27 mouse cellular contexts compared by ENCODE assay signal in the genomic region with DNA sequence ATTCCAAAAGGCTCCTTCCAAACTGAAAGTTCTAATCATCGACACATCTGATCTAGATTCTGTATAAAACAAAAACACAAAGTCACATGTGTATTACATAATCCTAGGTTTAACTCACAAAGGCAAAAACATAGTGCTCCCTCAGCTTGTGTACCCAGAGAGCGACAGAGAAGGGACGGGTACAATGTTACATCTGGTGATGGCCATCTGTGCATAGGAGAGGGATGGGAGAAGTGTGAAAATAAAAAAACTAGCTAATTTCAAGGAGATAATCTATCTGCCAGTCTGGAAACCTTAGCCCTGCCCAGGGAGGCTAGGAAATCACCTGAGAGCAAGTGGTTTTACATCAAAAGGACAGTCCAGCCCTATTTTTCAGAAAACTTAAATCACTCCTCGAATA. TPM values are rescaled to one million over a fixed set of nuclear protein-coding genes. Genes with fewer than 3 reads are reported as not detected.
DNase-seq lines count a peak whose midpoint lies in the region; ATAC-seq and TF ChIP-seq lines count a peak whose summit lies in the region.
"Had no signal": no experiment of that assay in that cellular context is flagged by ENCODE, and none has a peak within 500 bp of the region (broad histone marks: within the 10 kb centered on the region; RNA-seq: fewer than 3 reads in every experiment).

No protein-coding gene starts in this region.

- ATAC-seq in intestine, embryonic 15.5 days, result no peak
- ATAC-seq: activated CD4-positive, CD25-positive, alpha-beta regulatory T cell, adult 4 months; forebrain, embryonic 16.5 days; hindbrain, embryonic 16.5 days; Patski had no signal

- TF ChIP-seq POLR2A in brain, embryonic 14.5 days (IDR thresholded peaks at IDR 0.05; ENCODE audit: borderline replicate concordance, extremely low read depth, insufficient read depth, insufficient read length, poor library complexity, severe bottlenecking), result no peak

- intact Hi-C loops in gastrocnemius, adult 2 months (cut with DNase I), result no loop called here

- DNase-seq in gastrocnemius, adult 2 months, result no peak
- DNase-seq in gastrocnemius, adult 8-10 months (ENCODE audit: low spot score in 2 of 2), result no peak
- peak; percentile 30 for DNase-seq in right cerebral cortex, adult 18-20 months
- no peak for DNase-seq in right cerebral cortex, postnatal 14 days
- peak; percentile 38 for DNase-seq in brain, embryonic 14.5 days (ENCODE audit: low read depth)
- peak; percentile 63 for DNase-seq in layer of hippocampus, adult 9-11 months
- no peak for DNase-seq in spleen, postnatal 14 days (ENCODE audit: low spot score in 2 of 2)
- DNase-seq: adrenal gland, postnatal 14 days; cerebellum, adult 11 months; cerebellum, adult 8-10 months; cerebellum, postnatal 14 days; embryo, embryonic 11 days; gastrocnemius, postnatal 10 days; heart, adult 18-20 months; heart, postnatal 10 days; heart, postnatal 4 days had no signal

- peak overlapping the region; percentile 28; the same call in 1 of the 2 replicates for H3K27ac ChIP-seq in gastrocnemius, adult 2 months
- H3K27ac ChIP-seq in intestine, embryonic 15.5 days, result no peak overlapping the region
- H3K27ac ChIP-seq: embryonic facial prominence, embryonic 15.5 days; forebrain, embryonic 10.5 days; heart, embryonic 10.5 days; hindbrain, embryonic 12.5 days had no signal

- 84% methylated on average over 4 of the region's 4 CpGs for WGBS in intestine, embryonic 15.5 days

- H3K27me3 ChIP-seq in intestine, embryonic 15.5 days (replicated peaks), result no peaks in the 10 kb centered on the region
- H3K27me3 ChIP-seq: CH12.LX; embryonic facial prominence, embryonic 15.5 days; hindbrain, embryonic 12.5 days; Patski had no signal

- no peak overlapping the region for H3K9ac ChIP-seq in intestine, embryonic 15.5 days
- H3K9ac ChIP-seq: embryonic facial prominence, embryonic 15.5 days; hindbrain, embryonic 12.5 days had no signal

- no peak overlapping the region for H3K4me3 ChIP-seq in gastrocnemius, adult 2 months
- no peak overlapping the region for H3K4me3 ChIP-seq in intestine, embryonic 15.5 days (replicated peaks)
- H3K4me3 ChIP-seq: embryonic facial prominence, embryonic 15.5 days; erythroblast, embryonic 14.5 days; forebrain, embryonic 10.5 days; heart, embryonic 10.5 days; hindbrain, embryonic 12.5 days had no signal

- no peak overlapping the region for H3K4me2 ChIP-seq in intestine, embryonic 15.5 days (replicated peaks)
- H3K4me2 ChIP-seq: embryonic facial prominence, embryonic 15.5 days; hindbrain, embryonic 12.5 days had no signal

- no peaks in the 10 kb centered on the region for H3K4me1 ChIP-seq in intestine, embryonic 15.5 days (replicated peaks)
- H3K4me1 ChIP-seq: embryonic facial prominence, embryonic 15.5 days; hindbrain, embryonic 12.5 days had no signal

- no peaks in the 10 kb centered on the region for H3K9me3 ChIP-seq in intestine, embryonic 15.5 days
- H3K9me3 ChIP-seq: embryonic facial prominence, embryonic 15.5 days; forebrain, embryonic 10.5 days; heart, embryonic 10.5 days; hindbrain, embryonic 12.5 days had no signal

- no peaks in the 10 kb centered on the region for H3K36me3 ChIP-seq in intestine, embryonic 15.5 days
- H3K36me3 ChIP-seq: embryonic facial prominence, embryonic 15.5 days; forebrain, embryonic 10.5 days; heart, embryonic 10.5 days; hindbrain, embryonic 12.5 days had no signal

- TF ChIP-seq CTCF in gastrocnemius, adult 2 months (IDR thresholded peaks at IDR 0.05), result no peak
- no peak for TF ChIP-seq CTCF in brain, embryonic 14.5 days (IDR thresholded peaks at IDR 0.05; ENCODE audit: borderline replicate concordance, extremely low read depth, insufficient read depth, insufficient read length)

RNA-seq across cellular contexts. Expression of gene St5, which starts 40.8 kb away (rescaled TPM):
- 1 to 10 TPM; 6.8 to 7.7 TPM for total RNA-seq in gastrocnemius, adult 2 months (2021)
- 1 to 10 TPM; 3.7 to 5.7 (median 4.7) TPM for total RNA-seq in gastrocnemius, adult 8-10 months (2022)
- polyA plus RNA-seq in brain, embryonic 14.5 days (2012; rRNA removed), result 17.6 and 26.6 TPM in 2 replicates
- 61.3 and 64.4 TPM in 2 replicates for polyA plus RNA-seq in intestine, embryonic 15.5 days (2015; fragmentation: Nextera tagmentation; extraction: Ambion mirVana)

RNA-seq across cellular contexts. Expression of gene Akip1, which starts 40.9 kb away (rescaled TPM):
- total RNA-seq in gastrocnemius, adult 2 months (2021), result 10 to 100 TPM; 10.3 to 17.8 TPM
- total RNA-seq in gastrocnemius, adult 8-10 months (2022), result 10 to 100 TPM; 15.6 to 26.7 (median 24.0) TPM
- 11.1 and 12.0 TPM in 2 replicates for polyA plus RNA-seq in brain, embryonic 14.5 days (2012; rRNA removed)
- polyA plus RNA-seq in intestine, embryonic 15.5 days (2015; fragmentation: Nextera tagmentation; extraction: Ambion mirVana), result 38.1 and 38.6 TPM in 2 replicates

Comparison
In these comparisons a context has a peak if more than half of its experiments do, and no peak if none do; other contexts are left out.
1. DNase-seq: peak in right cerebral cortex, adult 18-20 months (single experiment), brain, embryonic 14.5 days (single experiment) and layer of hippocampus, adult 9-11 months (single experiment); none in gastrocnemius, adult 2 months (single experiment), gastrocnemius, adult 8-10 months (0 of 2), right cerebral cortex, postnatal 14 days (single experiment) and spleen, postnatal 14 days (0 of 2).